Mouse (Mus musculus): ENCODE measurements around the gene Crlf1.

The Crlf1 gene

GRCm38 (mm10) chr8:70547762-70548161 lies 54.8 kb downstream of the Crlf1 start:
- DNase-seq (ENCODE audit: low read depth, low spot score): no peak

- peak; percentile 26 for DNase-seq (ENCODE audit: low read depth, low spot score)
Observed at GRCm38 (mm10) chr8:70549412-70550184, 56.6 kb downstream of the Crlf1 start.

- no peak for DNase-seq (ENCODE audit: low read depth, low spot score)
Observed at GRCm38 (mm10) chr8:70551558-70552161, 58.7 kb downstream of the Crlf1 start.

GRCm38 (mm10) chr8:70552836-70553235 lies 59.9 kb downstream of the Crlf1 start:
- DNase-seq (ENCODE audit: low read depth, low spot score): no peak
